Mouse (Mus musculus): ENCODE measurements around the gene Rars. TPM values are rescaled to one million over a fixed set of nuclear protein-coding genes. Genes with fewer than 3 reads are reported as not detected.

Gene Rars
- total RNA-seq, 2 experiments from 2014 or later, result 21.6 to 35.6 TPM

DNA sequence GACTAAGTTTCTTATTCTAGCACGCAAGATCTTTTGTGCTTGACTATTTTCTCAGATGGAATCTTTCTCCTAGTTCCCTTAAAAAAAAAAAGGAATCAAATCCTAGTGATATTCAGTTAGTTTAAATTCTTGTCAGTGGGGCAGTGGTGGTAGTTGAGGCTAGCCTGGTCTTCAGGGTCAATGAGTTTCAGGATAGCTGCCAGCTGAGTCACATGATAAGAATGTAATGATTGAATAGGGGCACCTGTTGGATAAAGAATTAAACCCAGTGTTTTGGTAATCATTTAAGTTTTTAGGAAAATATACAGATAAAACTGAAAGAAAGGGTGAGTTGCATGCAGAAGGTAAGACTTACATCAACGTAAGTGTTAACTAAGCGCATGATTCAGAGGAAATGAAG lies 58.7 kb downstream of the Rars start:
- no peak for ATAC-seq (replicated peaks; ENCODE audit: low FRiP score, poor library complexity, severe bottlenecking)

DNA sequence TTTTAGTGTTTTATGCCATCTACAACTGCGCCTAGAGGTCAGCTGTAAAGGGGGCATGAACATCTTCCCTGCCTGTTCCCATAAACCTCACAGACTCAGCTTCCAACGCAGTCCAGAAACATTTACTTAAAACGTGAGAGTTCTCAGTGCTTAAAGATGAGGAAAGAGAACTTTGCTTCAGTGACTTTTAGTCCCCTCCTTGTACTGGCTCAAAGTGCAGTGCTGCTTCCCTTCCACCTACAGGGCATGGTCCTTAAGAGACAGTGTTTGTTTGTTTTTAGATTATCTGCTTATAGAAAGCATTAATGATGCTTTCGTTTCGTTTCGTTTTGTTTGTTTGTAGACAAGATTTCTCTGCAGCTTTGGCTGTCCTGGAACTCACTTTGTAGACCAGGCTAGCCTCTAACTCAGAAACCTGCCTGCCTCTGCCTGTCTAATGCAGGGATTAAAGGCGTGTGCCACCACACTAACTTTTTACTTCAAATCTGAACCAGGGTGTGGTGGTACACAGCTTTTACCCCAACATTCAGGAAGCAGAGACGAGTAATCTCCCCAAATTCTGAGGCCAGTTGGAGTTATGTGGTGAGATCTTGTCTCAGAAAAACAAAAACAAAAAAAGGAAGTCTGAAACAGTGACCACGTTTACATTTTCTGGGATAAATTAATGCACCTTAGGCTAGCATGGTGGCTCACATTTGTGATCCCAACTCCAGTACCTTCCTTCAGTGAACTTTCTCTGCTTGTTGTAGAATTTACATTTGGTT lies 63.4 kb downstream of the Rars start:
- no peak for ATAC-seq (replicated peaks; ENCODE audit: low FRiP score, poor library complexity, severe bottlenecking)

DNA sequence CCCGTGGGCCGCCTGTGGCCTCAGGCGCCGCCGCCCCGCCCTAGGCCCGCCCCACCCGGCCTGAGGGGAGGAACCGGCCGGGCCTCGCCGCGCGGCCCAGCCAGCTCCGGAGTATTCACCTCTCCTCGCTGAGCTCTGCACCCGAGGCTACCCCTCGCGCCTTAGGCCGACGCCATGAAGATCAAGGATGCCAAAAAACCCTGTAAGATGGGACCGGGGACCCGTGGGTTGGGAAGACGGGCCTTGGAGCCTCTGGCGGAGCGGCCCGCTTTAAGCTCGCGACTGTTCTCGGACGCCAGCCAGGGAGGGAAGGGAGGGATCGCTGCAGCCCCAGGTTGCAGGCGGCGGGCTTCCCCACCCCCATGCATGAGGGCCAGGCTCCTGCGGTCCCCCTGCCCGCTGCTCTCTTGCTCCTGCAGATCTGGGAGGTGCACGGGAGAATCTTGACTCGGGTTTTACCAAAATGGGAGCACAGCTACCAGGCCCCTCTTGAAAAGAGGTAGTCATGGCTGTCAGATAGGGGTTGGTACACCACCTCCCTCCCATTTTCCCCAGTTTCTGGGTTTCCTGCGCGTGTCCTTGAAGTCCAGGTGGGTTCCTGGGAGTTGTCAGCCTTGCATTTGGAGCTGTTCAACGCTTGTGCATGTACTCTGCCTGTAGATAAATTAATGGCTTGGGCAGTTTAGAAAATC lies 64.4 kb downstream of the Rars start:
- ATAC-seq (replicated peaks; ENCODE audit: low FRiP score, poor library complexity, severe bottlenecking), result peak; percentile 89

DNA sequence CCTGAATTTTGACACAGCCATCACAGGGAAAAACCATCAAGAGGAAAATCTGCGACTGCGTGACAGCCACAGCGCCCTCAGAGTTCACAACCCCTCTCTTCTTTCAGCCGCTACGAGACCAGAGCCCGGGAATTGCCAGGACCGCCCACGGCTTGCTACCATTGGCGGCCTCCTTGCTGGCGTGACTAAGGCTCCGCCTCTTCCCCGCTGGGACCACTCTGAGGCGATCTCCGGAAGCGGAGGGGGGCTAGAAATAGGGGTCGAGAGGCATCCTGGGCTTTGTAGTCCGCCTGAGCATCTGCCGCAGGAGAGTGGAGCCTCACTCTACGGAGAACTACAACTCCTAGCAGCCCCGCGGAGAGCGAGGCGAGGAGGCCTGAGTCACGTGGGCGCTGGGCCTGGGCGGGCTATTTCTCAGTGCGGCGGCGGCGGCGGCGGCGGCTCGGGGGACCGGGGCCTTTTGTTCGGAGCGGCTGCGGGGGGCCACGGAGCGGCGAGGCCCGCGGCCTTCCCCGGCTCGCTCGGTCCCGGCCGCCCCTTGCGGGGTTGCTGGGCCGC lies 65.0 kb downstream of the Rars start, which contains the start of gene Pank3:
Gene Pank3, plus strand, starts transcription at position 297 of the 558 bp plus-strand sequence.
- ATAC-seq (replicated peaks; ENCODE audit: low FRiP score, poor library complexity, severe bottlenecking), result peak; percentile 95

DNA sequence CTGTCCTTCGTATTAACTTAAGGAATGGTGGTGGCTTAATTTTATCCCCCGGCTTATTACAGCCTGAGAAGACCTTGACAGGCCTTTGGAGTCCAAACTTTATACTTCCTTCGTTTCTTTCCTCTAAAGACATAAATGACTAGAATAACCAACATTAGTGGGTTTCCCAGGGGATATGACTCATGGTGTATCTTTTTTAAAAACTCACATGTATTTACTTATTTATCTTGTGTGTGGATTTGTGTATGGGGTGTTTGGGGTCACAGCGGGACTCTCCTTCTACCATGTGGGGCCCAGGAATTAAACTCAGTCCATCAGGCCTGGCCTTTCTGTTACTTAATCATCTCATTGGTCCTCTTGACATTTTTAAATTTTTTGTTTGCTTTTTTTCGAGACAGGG lies 67.5 kb downstream of the Rars start:
- no peak for ATAC-seq (replicated peaks; ENCODE audit: low FRiP score, poor library complexity, severe bottlenecking)

DNA sequence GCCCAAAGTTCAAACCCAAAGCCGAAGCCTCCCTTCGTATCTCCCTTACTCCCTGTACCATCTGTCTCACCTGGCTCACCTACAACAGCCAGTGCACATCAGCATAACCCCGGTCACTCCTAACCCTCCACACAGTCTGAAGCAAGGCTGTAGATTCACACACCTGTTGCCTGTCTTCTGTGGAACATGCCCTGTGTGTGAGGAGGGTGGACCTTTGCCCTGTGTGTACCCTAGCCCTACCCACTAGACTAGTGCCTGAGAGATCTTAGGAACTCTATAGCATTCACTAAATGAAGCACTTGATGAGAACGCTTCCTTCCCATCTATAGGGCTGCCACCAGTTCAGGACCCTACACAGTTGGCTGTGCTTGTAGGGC lies 73.7 kb downstream of the Rars start:
- ATAC-seq (replicated peaks; ENCODE audit: low FRiP score, poor library complexity, severe bottlenecking), result no peak

DNA sequence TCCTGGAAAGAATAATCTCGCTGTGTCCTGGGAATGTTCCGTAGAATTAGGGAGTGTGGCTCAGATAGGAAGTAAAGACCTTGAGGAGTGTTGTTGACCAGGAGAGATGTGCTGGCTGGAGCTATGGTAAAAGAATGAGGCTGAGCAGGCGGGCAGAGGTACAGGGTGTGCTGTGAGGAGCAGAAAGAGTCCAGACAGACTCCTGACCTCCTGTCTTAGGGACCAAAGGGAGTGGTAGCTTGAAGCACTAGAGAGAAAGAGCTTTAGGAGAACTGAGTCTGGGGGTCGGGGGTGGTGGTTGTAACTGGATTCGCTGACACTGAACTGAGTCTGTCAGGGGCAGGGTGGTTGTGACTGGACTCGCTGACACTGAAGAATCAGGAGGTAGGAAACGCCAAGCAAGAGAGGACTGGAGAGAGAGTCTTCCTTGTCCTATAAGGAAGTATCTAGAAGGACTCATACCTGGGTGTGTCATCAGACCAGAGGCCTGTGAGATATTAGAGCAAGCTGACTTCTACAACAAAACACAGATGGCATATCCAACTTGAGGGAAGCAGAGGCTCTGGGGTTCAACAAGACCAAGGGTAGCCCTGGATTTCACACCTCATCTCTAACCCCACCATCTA lies 74.2 kb downstream of the Rars start:
- no peak for ATAC-seq (replicated peaks; ENCODE audit: low FRiP score, poor library complexity, severe bottlenecking)

Other genes with a start within 250 kb of the Rars start
- 10.1 and 11.5 TPM in 2 replicates for gene Pank3, start 65.0 kb downstream of the Rars start, total RNA-seq (2015; ENCODE audit: low replicate concordance)
- 7.7 and 10.2 TPM in 2 replicates for gene Pank3, start 65.0 kb downstream of the Rars start, total RNA-seq (2017; ENCODE audit: low replicate concordance)
- not detected in 2 replicates for gene Fbll1, start 35.6 kb downstream of the Rars start, total RNA-seq (2015; ENCODE audit: low replicate concordance)
- gene Fbll1, start 35.6 kb downstream of the Rars start, total RNA-seq (2017; ENCODE audit: low replicate concordance), result not detected in 2 replicates
- gene Wwc1, start 146.0 kb upstream of the Rars start, total RNA-seq (2015; ENCODE audit: low replicate concordance), result not detected in 2 replicates
- gene Wwc1, start 146.0 kb upstream of the Rars start, total RNA-seq (2017; ENCODE audit: low replicate concordance), result not detected in 2 replicates